Mouse (Mus musculus): ENCODE results near the gene Creb3l2.

GRCm38 (mm10) chr6:37397973-37398372 is 44.0 kb downstream of the Creb3l2 start:
- no peak for TF ChIP-seq POLR2A (IDR thresholded peaks at IDR 0.05; ENCODE audit: low read depth, low read length)
- TF ChIP-seq CTCF (IDR thresholded peaks at IDR 0.05; ENCODE audit: extremely low read depth, insufficient read depth, insufficient read length, insufficient replicate concordance): no peak
